Mouse (Mus musculus) heart, embryonic 11.5 days (tissue): ENCODE measurements around the gene Olfr1512. TPM values are rescaled to one million over a fixed set of nuclear protein-coding genes. Genes with fewer than 3 reads are reported as not detected.

Experiments
- polyA plus RNA-seq: library from polyadenylated mRNA; unstranded; fragments of >200 nt; fragmentation: Nextera tagmentation; extraction: Ambion mirVana; gene quantifications from 2 replicates; pipeline ENCODE4 v1.2.1, GENCODE M21; 2014

Gene Olfr1512
- polyA plus RNA-seq, 1 experiment from 2014 or later = not detected

Other genes starting within 250 kb of the Olfr1512 start
- 28.0 and 50.5 TPM in 2 replicates for gene Supt16, start 181.8 kb downstream of the Olfr1512 start, polyA plus RNA-seq
- gene Chd8, start 121.4 kb downstream of the Olfr1512 start, polyA plus RNA-seq = 34.5 and 36.9 TPM in 2 replicates
- 36.5 and 43.8 TPM in 2 replicates for gene Tox4, start 100.0 kb downstream of the Olfr1512 start, polyA plus RNA-seq
- gene Rab2b, start 99.6 kb downstream of the Olfr1512 start, polyA plus RNA-seq = 16.4 and 20.8 TPM in 2 replicates
- gene Mettl3, start 74.0 kb downstream of the Olfr1512 start, polyA plus RNA-seq = 29.3 and 30.7 TPM in 2 replicates
- 9.8 and 12.0 TPM in 2 replicates for gene Sall2, start 50.4 kb downstream of the Olfr1512 start, polyA plus RNA-seq
- not detected in 2 replicates for gene Olfr1513, start 22.8 kb downstream of the Olfr1512 start, polyA plus RNA-seq
- not detected in 2 replicates for gene Olfr1511, start 18.2 kb upstream of the Olfr1512 start, polyA plus RNA-seq
- not detected in 2 replicates for gene Olfr1510, start 35.2 kb upstream of the Olfr1512 start, polyA plus RNA-seq
- gene Olfr1509, start 63.8 kb upstream of the Olfr1512 start, polyA plus RNA-seq = not detected in 2 replicates
- not detected in 2 replicates for gene Olfr1508, start 88.3 kb upstream of the Olfr1512 start, polyA plus RNA-seq
- gene Olfr1507, start 116.6 kb upstream of the Olfr1512 start, polyA plus RNA-seq = not detected in 2 replicates